Mouse (Mus musculus) macrophage (primary cell): ENCODE results near the gene Usp18. TPM values are rescaled to one million over a fixed set of nuclear protein-coding genes. Genes with fewer than 3 reads are reported as not detected.

Experiments used
- H3K27ac ChIP-seq: fragments of 350-480 bp; formaldehyde crosslinking; 2 replicates; pipeline ENCODE4 v1.9.0; 2021
- H3K36me3 ChIP-seq: fragments of 350-480 bp; formaldehyde crosslinking; 2 replicates; pipeline ENCODE4 v1.9.0; 2021; ENCODE audit errors: inconsistent target
- H3K4me3 ChIP-seq: fragments of 350-480 bp; formaldehyde crosslinking; 2 replicates; pipeline ENCODE4 v1.9.0; 2021; ENCODE audit errors: inconsistent target
- H3K79me2 ChIP-seq: fragments of 350-480 bp; formaldehyde crosslinking; 2 replicates; pipeline ENCODE4 v1.9.0; 2021; ENCODE audit errors: inconsistent target
- WGBS: methylation state at CpG from one replicate; pipeline ENCODE4 v1.1.7; 2026; ENCODE audit warnings: inconsistent platforms; ENCODE audit not compliant: missing documents; 5-methylcytosine and 5-hydroxymethylcytosine counted together
- polyA plus RNA-seq: library from polyadenylated mRNA; stranded (reverse); fragments of 250-400 nt; gene quantifications from 3 replicates; pipeline ENCODE4 v1.2.4, GENCODE M21; 2018; ENCODE audit warnings: inconsistent platforms

Usp18 gene
- polyA plus RNA-seq, 1 experiment from 2014 or later, result 14.8 TPM

DNA sequence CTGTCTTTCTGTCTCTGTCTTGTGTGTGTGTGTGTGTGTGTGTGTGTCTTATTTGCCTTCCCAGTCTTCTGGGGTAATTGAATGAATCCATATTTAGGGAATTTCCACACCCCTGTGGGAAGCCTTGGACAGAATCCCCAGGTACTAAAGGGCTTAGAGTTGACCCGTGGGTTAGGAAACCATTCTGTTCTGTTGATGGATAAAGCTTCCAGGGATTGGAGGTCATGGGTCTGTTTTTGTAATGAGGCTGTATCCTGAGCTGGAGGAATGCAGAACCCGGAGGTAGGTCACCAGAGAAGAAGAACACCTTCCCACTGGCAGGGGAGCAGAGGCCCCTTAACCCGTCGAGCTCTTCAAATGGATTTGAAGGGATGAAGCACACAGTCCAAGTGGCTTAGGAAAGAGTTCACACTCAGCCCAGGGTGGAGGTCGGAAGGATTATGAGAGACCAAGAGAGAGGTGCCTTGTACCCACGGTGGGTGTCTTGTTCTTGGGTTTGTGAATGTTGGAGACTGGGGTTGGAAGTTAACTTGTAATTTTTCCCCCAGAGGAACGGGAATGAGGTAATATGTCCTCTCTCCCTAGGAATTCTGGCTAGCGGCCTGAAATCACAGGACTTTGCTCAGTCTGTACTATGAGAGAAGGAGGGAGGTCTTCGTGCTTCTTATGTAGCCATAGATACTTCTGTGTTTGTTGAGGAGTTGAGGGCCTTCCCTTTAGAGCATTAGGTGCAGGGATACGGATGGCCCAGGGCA, 57.9 kb downstream of the Usp18 start:
- Histone ChIP-seq H3K79me2 (no peaks in the 10 kb centered on the region), H3K36me3 (no peaks in the 10 kb centered on the region), H3K4me3 (no peak overlapping the region), H3K27ac (no peak overlapping the region)
- WGBS, result 91% methylated on average over 10 of the region's 10 CpGs

DNA sequence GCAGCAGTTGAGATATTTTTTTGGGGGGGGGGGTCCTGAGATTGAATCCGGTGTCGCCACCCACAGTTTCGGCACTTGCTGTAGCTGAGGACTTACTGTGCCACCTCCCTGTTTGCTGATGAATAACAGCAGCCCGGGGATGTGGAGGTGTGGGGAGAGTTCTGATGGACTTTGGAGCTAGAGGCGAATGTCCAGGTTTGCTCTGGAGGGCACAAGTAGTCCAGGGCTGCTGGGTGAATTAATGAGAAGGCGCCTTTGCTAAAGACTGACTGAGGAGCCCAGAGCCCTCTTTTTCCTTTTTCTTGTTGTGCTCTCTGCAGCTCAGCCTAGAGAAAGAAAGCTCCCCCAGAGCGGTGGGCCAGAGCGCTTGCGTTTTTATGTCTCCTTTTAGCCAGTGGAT, 58.9 kb downstream of the Usp18 start:
- H3K4me3 ChIP-seq, result no peak overlapping the region
- H3K79me2 ChIP-seq, result no peaks in the 10 kb centered on the region
- H3K27ac ChIP-seq, result no peak overlapping the region
- H3K36me3 ChIP-seq, result no peaks in the 10 kb centered on the region
- 95% methylated on average over 8 of the region's 9 CpGs for WGBS

DNA sequence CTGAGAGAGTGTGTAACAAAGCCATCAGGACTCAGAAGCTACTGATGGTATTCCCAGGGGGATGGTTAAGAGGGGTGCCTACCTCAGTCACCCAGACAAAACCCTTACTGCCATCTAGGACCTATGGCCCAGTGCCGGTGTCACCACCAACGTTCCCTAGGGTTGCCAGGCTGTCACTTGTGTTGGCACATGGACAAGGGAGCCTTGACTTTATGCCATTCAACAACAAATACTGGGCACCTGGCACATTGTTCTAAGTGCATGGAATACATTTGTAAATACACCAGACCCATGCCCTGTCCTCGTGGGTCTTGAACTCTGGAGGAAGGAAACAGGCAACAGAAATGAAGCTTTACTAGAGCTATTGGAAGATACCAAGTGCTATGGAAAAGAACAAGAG, 59.9 kb downstream of the Usp18 start:
- WGBS, result 85% methylated on average over 3 of the region's 3 CpGs
- no peak overlapping the region for H3K4me3 ChIP-seq
- H3K79me2 ChIP-seq, result no peaks in the 10 kb centered on the region
- H3K27ac ChIP-seq, result no peak overlapping the region
- H3K36me3 ChIP-seq, result no peaks in the 10 kb centered on the region

DNA sequence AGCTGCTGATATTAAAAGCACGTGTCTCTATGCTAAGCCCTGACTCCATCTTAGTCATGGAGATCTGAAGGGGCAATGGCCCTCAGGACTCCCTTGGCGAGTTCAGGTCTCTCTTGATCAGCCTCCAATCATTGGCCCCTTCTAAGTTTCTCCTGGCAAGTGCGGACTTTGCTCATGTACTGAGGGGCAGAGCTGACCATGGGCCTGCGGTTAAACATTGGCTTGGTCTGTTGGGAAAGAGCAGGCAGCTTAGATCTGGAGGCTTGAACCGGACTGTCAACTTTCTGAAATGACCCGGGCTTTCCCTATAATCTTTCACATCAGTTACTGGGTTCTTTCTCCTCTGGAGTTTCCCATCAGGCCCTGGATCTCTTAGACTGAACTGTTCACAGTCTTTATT, 65.3 kb downstream of the Usp18 start:
- Histone ChIP-seq H3K27ac (no peak overlapping the region), H3K36me3 (no peaks in the 10 kb centered on the region), H3K4me3 (no peak overlapping the region), H3K79me2 (no peaks in the 10 kb centered on the region)
- 93% methylated on average over 6 of the region's 6 CpGs for whole genome bisulfite sequencing

DNA sequence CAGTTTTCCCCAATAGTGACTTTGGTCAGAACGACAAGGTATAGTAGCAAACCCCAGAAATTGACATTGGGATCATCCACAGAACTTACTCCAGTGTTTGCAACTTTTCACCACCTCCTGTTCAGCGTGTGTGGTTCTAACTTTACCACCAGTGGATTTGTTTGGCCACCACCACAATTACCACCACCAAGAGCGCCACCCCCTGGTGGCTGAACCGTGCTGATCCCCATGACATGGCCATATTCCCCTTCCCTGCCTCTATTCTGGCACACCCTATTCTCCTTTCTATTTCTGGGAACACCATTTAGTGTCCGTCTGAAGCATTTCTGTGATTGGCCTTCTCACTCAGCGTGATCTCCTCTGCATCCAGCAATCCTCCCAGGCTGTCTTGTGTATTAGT, 73.4 kb downstream of the Usp18 start:
- no peak overlapping the region for H3K4me3 ChIP-seq
- no peak overlapping the region for H3K27ac ChIP-seq
- H3K79me2 ChIP-seq, result no peaks in the 10 kb centered on the region
- no peaks in the 10 kb centered on the region for H3K36me3 ChIP-seq
- 74% methylated on average over 6 of the region's 6 CpGs for whole genome bisulfite sequencing

Other genes with a start within 250 kb of the Usp18 start
- 0.91 to 1.7 TPM (median 1.1 TPM) in 3 replicates for gene Mical3, start 114.9 kb upstream of the Usp18 start, polyA plus RNA-seq
- 1.2 to 2.8 TPM (median 2.5 TPM) in 3 replicates for gene Pex26, start 62.2 kb upstream of the Usp18 start, polyA plus RNA-seq
- gene Tuba8, start 35.2 kb upstream of the Usp18 start, polyA plus RNA-seq, result 0.07 TPM in 1 of 3 replicates, not detected in the others
- 0.12 TPM in 1 of 3 replicates, not detected in the others for gene Slc6a13, start 54.3 kb downstream of the Usp18 start, polyA plus RNA-seq
- 0.39 TPM in 1 of 3 replicates, not detected in the others for gene Slc6a12, start 97.2 kb downstream of the Usp18 start, polyA plus RNA-seq
- not detected in 3 replicates for gene Iqsec3, start 227.8 kb downstream of the Usp18 start, polyA plus RNA-seq